Mouse (Mus musculus) forebrain, embryonic 13.5 days (tissue): ENCODE data around the gene Rps19. TPM values are rescaled to one million over a fixed set of nuclear protein-coding genes. Genes with fewer than 3 reads are reported as not detected.

Source experiments
- ATAC-seq: fragments of 200-750 bp; cut with Nextera tagmentation; 2 replicates; pipeline ENCODE4 v1.8.0; 2017
- H3K27ac ChIP-seq: fragments of 300-500 bp; sonication (generic); 2 replicates; pipeline ENCODE4 v1.5.1; 2015; ENCODE audit warnings: inconsistent platforms, mild to moderate bottlenecking, moderate library complexity
- H3K27me3 ChIP-seq: fragments of 300-500 bp; sonication (generic); 2 replicates; pipeline ENCODE4 v1.6.1; 2015; ENCODE audit warnings: mild to moderate bottlenecking, inconsistent platforms
- H3K36me3 ChIP-seq: fragments of 300-500 bp; sonication (generic); 2 replicates; pipeline ENCODE4 v1.6.1; 2015; ENCODE audit warnings: mild to moderate bottlenecking, inconsistent platforms; ENCODE audit not compliant: poor library complexity, severe bottlenecking
- H3K4me1 ChIP-seq: fragments of 300-500 bp; sonication (generic); 2 replicates; pipeline ENCODE4 v1.6.1; 2015; ENCODE audit warnings: inconsistent platforms
- H3K4me2 ChIP-seq: fragments of 300-500 bp; sonication (generic); 2 replicates; pipeline ENCODE4 v1.6.1; 2015; ENCODE audit warnings: inconsistent platforms, mild to moderate bottlenecking, moderate library complexity
- H3K4me3 ChIP-seq: fragments of 300-500 bp; sonication (generic); 2 replicates; pipeline ENCODE4 v1.5.1; 2015; ENCODE audit warnings: mild to moderate bottlenecking, inconsistent platforms
- H3K9ac ChIP-seq: fragments of 300-500 bp; sonication (generic); 2 replicates; pipeline ENCODE4 v1.6.1; 2015; ENCODE audit warnings: mild to moderate bottlenecking, inconsistent platforms
- H3K9me3 ChIP-seq: fragments of 300-500 bp; sonication (generic); replicated peaks from 2 replicates; pipeline ENCODE4 v1.6.1; 2016; ENCODE audit warnings: inconsistent platforms
- WGBS: fragments of 180-500 bp; shearing (Covaris S2); methylation state at CpG from one replicate; pipeline ENCODE4 v1.1.7; 2015; 5-methylcytosine and 5-hydroxymethylcytosine counted together
- polyA plus RNA-seq: library from polyadenylated mRNA; unstranded; fragments of >200 nt; fragmentation: Nextera tagmentation; extraction: Ambion mirVana; gene quantifications from 2 replicates; pipeline ENCODE4 v1.2.1, GENCODE M21; 2015

Gene Rps19
- polyA plus RNA-seq, 1 experiment from 2014 or later, result 1,934 TPM

DNA sequence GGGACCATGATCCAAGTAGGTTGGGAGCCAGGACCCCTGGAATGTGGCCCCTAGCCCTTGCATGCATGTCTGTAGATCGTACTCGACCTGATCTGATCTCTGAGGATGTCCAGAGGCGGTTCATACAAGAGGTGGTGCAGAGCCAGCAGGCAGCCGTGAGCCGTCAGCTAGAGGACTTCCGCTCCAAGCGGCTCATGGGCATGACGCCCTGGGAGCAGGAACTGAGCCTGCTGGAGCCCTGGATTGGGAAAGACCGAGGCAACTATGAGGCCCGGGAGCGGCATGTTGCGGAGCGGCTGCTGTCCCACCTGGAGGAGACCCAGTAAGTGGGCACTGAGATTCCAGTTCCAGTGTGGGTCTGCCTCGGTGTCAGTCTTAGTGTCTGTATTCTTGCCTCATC lies 28.3 kb downstream of the Rps19 start:
- Histone ChIP-seq H3K36me3 (peaks cover 56% of the 10 kb centered on the region), H3K9me3 (no peaks in the 10 kb centered on the region), H3K4me2 (no peak overlapping the region), H3K9ac (no peak overlapping the region), H3K27me3 (no peaks in the 10 kb centered on the region), H3K4me3 (no peak overlapping the region), H3K4me1 (0 out of 2 replicates have a peak, but pooled peaks cover 2% of the 10 kb centered on the region), H3K27ac (no peak overlapping the region)
- WGBS, result 90% methylated on average over 14 of the region's 14 CpGs
- ATAC-seq, result no peak

DNA sequence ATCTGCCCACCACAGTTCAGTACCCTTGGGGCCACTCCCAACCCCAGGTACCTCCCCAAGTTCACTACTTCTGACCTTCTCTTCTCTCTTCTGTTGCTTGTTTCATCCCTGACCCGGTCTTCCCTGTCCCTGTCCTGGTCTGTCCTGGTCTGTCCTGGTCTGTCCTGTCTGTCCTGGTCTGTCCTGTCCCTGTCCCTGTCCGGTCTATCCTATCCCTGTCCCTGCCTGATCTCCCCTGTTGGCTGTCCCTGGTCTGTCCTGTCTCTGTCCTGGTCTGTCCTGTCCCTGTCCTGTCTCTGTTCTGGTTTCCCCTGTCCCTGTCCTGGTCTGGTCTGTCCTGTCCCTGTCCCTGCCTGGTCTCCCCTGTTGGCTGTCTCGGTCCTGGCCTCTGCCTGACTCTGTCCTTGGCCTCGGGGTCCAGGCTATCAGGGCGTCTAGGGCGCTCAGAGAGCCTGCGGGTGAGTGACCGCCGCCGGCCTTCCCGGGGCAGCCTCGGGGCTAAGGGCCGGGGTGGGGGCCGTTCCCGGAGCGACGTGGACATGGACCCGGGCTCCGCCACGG lies 34.7 kb downstream of the Rps19 start:
- no peak overlapping the region for H3K4me3 ChIP-seq
- H3K36me3 ChIP-seq, result peaks cover 72% of the 10 kb centered on the region
- no peak for ATAC-seq
- no peaks in the 10 kb centered on the region for H3K9me3 ChIP-seq
- no peak overlapping the region for H3K4me2 ChIP-seq
- no peaks in the 10 kb centered on the region for H3K4me1 ChIP-seq
- 91% methylated on average over 20 of the region's 20 CpGs for WGBS
- no peak overlapping the region for H3K27ac ChIP-seq
- no peaks in the 10 kb centered on the region for H3K27me3 ChIP-seq
- no peak overlapping the region for H3K9ac ChIP-seq

DNA sequence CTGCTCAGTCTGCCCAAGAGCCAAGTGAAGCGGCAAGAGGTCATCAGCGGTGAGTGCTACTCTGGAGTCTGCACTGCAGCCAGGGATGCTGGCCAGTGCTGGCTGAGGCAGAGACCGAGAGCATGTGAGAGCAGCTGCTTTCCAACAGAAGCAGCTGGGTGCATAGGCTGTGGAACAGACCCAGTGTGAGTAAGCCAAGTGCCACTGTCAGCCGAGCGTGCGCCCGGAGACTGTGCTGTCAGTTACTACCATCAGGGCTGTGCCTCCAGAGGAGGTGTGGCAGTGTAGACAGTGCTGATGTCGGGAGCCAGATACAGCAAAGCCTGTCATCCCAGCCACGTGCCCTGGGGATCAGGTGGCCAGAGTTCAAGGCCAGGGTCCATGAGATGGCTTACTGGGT lies 35.6 kb downstream of the Rps19 start:
- Histone ChIP-seq H3K9me3 (no peaks in the 10 kb centered on the region), H3K4me2 (no peak overlapping the region), H3K27me3 (no peaks in the 10 kb centered on the region), H3K4me1 (no peaks in the 10 kb centered on the region), H3K27ac (no peak overlapping the region), H3K9ac (no peak overlapping the region), H3K36me3 (peaks cover 81% of the 10 kb centered on the region), H3K4me3 (no peak overlapping the region)
- ATAC-seq, result no peak
- WGBS, result 90% methylated on average over 9 of the region's 9 CpGs

DNA sequence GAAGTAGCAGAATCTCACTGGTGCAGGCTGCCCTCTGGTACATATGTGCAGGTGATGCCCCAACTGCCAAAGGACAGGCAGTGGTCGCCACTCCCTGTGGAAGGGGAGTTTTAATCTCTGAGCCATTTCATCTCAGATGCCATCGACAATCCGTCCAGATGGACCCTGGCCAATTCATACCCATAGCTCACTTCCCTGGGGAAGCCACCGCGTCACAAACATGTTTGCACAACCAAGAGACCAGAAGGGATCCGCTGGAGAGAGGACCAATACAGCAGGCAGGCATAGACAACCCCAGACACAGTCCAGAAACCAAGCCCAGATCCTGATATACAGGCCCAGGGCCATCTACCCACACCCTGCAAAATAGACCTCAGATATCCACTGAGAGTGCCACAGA lies 46.3 kb downstream of the Rps19 start:
- H3K4me2 ChIP-seq, result no peak overlapping the region
- WGBS, result 57% methylated on average over 6 of the region's 6 CpGs
- no peaks in the 10 kb centered on the region for H3K9me3 ChIP-seq
- no peak overlapping the region for H3K9ac ChIP-seq
- ATAC-seq, result no peak
- peaks cover 73% of the 10 kb centered on the region for H3K27me3 ChIP-seq
- H3K4me3 ChIP-seq, result no peak overlapping the region
- peaks cover 18% of the 10 kb centered on the region for H3K4me1 ChIP-seq
- H3K27ac ChIP-seq, result no peak overlapping the region
- H3K36me3 ChIP-seq, result peaks cover 22% of the 10 kb centered on the region

DNA sequence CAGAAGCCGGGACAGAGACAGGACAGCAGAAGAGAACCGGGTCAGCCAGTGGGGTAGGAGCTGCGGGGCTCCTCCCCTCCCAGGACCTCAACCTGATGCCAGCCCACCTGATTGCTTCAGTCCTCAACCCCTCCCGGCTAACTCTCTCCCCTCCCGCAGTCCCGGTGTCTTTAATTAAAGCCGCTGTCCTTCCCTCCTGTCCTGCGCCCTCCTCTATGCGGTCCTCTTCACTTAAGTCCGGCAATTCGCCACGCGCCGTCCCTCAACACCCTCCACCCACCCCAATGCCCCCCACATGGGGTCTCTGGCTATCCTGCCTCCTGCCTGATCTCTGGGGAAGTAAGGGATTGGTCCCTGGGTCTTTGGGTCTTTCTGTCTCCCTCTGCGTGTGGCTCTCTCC lies 47.5 kb downstream of the Rps19 start:
- peaks cover 10% of the 10 kb centered on the region for H3K36me3 ChIP-seq
- ATAC-seq, result no peak
- H3K4me1 ChIP-seq, result peaks cover 18% of the 10 kb centered on the region
- no peak overlapping the region for H3K27ac ChIP-seq
- peaks cover 85% of the 10 kb centered on the region for H3K27me3 ChIP-seq
- no peaks in the 10 kb centered on the region for H3K9me3 ChIP-seq
- WGBS, result 2% methylated on average over 15 of the region's 15 CpGs
- H3K4me2 ChIP-seq, result no peak overlapping the region
- no peak overlapping the region for H3K4me3 ChIP-seq
- H3K9ac ChIP-seq, result no peak overlapping the region; the same call in 1 of the 2 replicates

Other genes starting within 250 kb of the Rps19 start
- gene Lypd3, start 247.8 kb upstream of the Rps19 start, polyA plus RNA-seq, result 0.14 TPM in 1 of 2 replicates, not detected in the other
- not detected in 2 replicates for gene Tex101, start 207.7 kb upstream of the Rps19 start, polyA plus RNA-seq
- gene BC049730, start 175.1 kb upstream of the Rps19 start, polyA plus RNA-seq, result not detected in 2 replicates
- not detected in 2 replicates for gene Gm4763, start 157.5 kb upstream of the Rps19 start, polyA plus RNA-seq
- gene Cd177, start 124.1 kb upstream of the Rps19 start, polyA plus RNA-seq, result 0.05 and 0.10 TPM in 2 replicates
- not detected in 2 replicates for gene Ceacam10, start 107.2 kb upstream of the Rps19 start, polyA plus RNA-seq
- 29.8 and 31.0 TPM in 2 replicates for gene Gm9844, start 22.2 kb upstream of the Rps19 start, polyA plus RNA-seq
- not detected in 2 replicates for gene Lypd4, start 14.4 kb upstream of the Rps19 start, polyA plus RNA-seq
- 0.10 and 0.13 TPM in 2 replicates for gene Dmrtc2, start 14.3 kb upstream of the Rps19 start, polyA plus RNA-seq
- gene Cd79a, start 13.0 kb downstream of the Rps19 start, polyA plus RNA-seq, result 0.18 TPM in 1 of 2 replicates, not detected in the other
- gene Arhgef1, start 18.5 kb downstream of the Rps19 start, polyA plus RNA-seq, result 54.2 and 54.9 TPM in 2 replicates
- gene Gm4881, start 60.1 kb downstream of the Rps19 start, polyA plus RNA-seq, result 0.43 and 1.0 TPM in 2 replicates
- gene Rabac1, start 88.4 kb downstream of the Rps19 start, polyA plus RNA-seq, result 128 and 138 TPM in 2 replicates
- 95.0 and 107 TPM in 2 replicates for gene Atp1a3, start 121.6 kb downstream of the Rps19 start, polyA plus RNA-seq
- gene Grik5, start 188.0 kb downstream of the Rps19 start, polyA plus RNA-seq, result 12.8 and 14.7 TPM in 2 replicates
- 33.5 and 38.1 TPM in 2 replicates for gene Zfp574, start 188.2 kb downstream of the Rps19 start, polyA plus RNA-seq